Mouse (Mus musculus): ENCODE data around the gene Kcnh3.

Kcnh3 gene

GRCm38 (mm10) chr15:99285189-99285535 is 60.5 kb downstream of the Kcnh3 start:
- no peak for DNase-seq (ENCODE audit: low spot score)

- DNase-seq (ENCODE audit: low spot score) = no peak
Measured at GRCm38 (mm10) chr15:99290586-99290985, 65.9 kb downstream of the Kcnh3 start.

Data from ovary, postnatal 10 days (tissue).